Mouse (Mus musculus) neural tube, embryonic 12.5 days (tissue): ENCODE results near the gene Trem2. TPM values are rescaled to one million over a fixed set of nuclear protein-coding genes. Genes with fewer than 3 reads are reported as not detected.
"Not testable (repeated sequence)": the region's sequence is repeated elsewhere in the genome, so short reads cannot be mapped to it uniquely, and the experiment has no call there.

Experiments used
- ATAC-seq: fragments of 200-750 bp; cut with Nextera tagmentation; 2 replicates; pipeline ENCODE4 v1.8.0; 2017; ENCODE audit warnings: low read depth, mild to moderate bottlenecking, moderate TSS enrichment, moderate library complexity; ENCODE audit not compliant: low FRiP score
- H3K27ac ChIP-seq: fragments of 300-500 bp; sonication (generic); 2 replicates; pipeline ENCODE4 v1.5.1; 2016
- H3K27me3 ChIP-seq: fragments of 300-500 bp; sonication (generic); replicated peaks from 2 replicates; pipeline ENCODE4 v1.6.1; 2016; ENCODE audit warnings: mild to moderate bottlenecking
- H3K36me3 ChIP-seq: fragments of 300-500 bp; sonication (generic); 2 replicates; pipeline ENCODE4 v1.6.1; 2016; ENCODE audit warnings: mild to moderate bottlenecking
- H3K4me1 ChIP-seq: fragments of 300-500 bp; sonication (generic); 2 replicates; pipeline ENCODE4 v1.6.1; 2016
- H3K4me2 ChIP-seq: fragments of 300-500 bp; sonication (generic); replicated peaks from 2 replicates; pipeline ENCODE4 v1.6.1; 2016; ENCODE audit warnings: mild to moderate bottlenecking
- H3K4me3 ChIP-seq: fragments of 300-500 bp; sonication (generic); 2 replicates; pipeline ENCODE4 v1.5.1; 2016
- H3K9ac ChIP-seq: fragments of 300-500 bp; sonication (generic); 2 replicates; pipeline ENCODE4 v1.6.1; 2016; ENCODE audit warnings: mild to moderate bottlenecking
- H3K9me3 ChIP-seq: fragments of 300-500 bp; sonication (generic); 2 replicates; pipeline ENCODE4 v1.6.1; 2016; ENCODE audit warnings: mild to moderate bottlenecking
- WGBS: fragments of 180-500 bp; shearing (Covaris S2); methylation state at CpG from one replicate; pipeline ENCODE4 v1.1.7; 2016; 5-methylcytosine and 5-hydroxymethylcytosine counted together
- polyA plus RNA-seq: library from polyadenylated mRNA; unstranded; fragments of >200 nt; fragmentation: Nextera tagmentation; extraction: Ambion mirVana; gene quantifications from 2 replicates; pipeline ENCODE4 v1.2.1, GENCODE M21; 2016

The Trem2 gene
- polyA plus RNA-seq, 1 experiment from 2014 or later: 3.4 TPM

GRCm38 (mm10) chr17:48325638-48326037 lies 20.6 kb upstream of the Trem2 start:
- H3K27ac ChIP-seq: no peak overlapping the region
- H3K9me3 ChIP-seq: no peaks in the 10 kb centered on the region
- WGBS: 92% methylated on average over 11 of the region's 11 CpGs
- H3K4me3 ChIP-seq: no peak overlapping the region
- no peaks in the 10 kb centered on the region for H3K36me3 ChIP-seq
- no peaks in the 10 kb centered on the region for H3K27me3 ChIP-seq
- no peak overlapping the region for H3K4me2 ChIP-seq
- H3K9ac ChIP-seq: no peak overlapping the region
- no peaks in the 10 kb centered on the region for H3K4me1 ChIP-seq
- no peak for ATAC-seq

DNA sequence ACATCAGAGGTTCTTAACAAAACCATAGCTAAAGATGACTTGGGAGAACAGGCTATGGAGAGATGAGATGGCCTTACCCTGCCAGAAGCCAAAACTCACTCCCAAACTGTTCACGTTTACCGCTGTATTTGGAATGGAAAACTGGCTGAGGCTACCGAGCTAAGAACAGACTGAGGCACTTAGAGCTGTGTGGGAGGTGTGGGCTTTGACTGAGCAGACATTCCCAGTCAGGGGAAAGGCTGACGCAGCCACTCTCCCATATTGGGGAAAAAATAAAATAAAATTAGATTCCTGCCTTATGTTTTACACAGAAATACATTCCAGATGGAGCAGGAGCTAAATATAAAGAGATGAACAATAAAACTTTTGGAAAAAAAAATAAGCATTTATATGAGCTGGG lies 19.5 kb upstream of the Trem2 start:
- no peak for ATAC-seq
- no peak overlapping the region for H3K27ac ChIP-seq
- 86% methylated on average over 4 of the region's 4 CpGs for WGBS
- H3K27me3 ChIP-seq: no peaks in the 10 kb centered on the region
- no peak overlapping the region for H3K4me2 ChIP-seq
- H3K4me1 ChIP-seq: no peaks in the 10 kb centered on the region
- no peak overlapping the region for H3K4me3 ChIP-seq
- H3K36me3 ChIP-seq: no peaks in the 10 kb centered on the region
- no peaks in the 10 kb centered on the region for H3K9me3 ChIP-seq
- H3K9ac ChIP-seq: no peak overlapping the region

DNA sequence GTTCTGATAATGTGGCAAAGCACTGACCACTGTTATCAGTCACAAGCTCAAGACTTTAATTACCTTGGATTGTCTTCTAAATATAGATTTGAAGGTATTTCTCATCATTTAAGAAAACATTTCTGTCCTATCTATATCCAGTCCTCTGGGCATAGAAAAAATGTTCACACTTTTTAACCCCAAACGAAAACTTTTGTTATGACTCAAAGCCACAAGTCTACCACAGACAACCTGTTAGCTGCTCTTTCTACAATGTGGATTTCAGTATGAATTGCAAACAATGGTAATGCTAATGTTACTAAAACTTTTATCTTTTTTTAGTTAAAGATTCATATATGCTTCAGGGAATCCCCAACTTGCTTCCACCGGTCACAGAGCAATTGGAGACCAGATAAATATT lies 13.7 kb upstream of the Trem2 start:
- no peaks in the 10 kb centered on the region for H3K4me1 ChIP-seq
- 93% methylated on average over 2 of the region's 2 CpGs for WGBS
- ATAC-seq: no peak
- no peaks in the 10 kb centered on the region for H3K27me3 ChIP-seq
- H3K36me3 ChIP-seq: no peaks in the 10 kb centered on the region
- no peak overlapping the region for H3K4me2 ChIP-seq
- no peaks in the 10 kb centered on the region for H3K9me3 ChIP-seq
- H3K27ac ChIP-seq: no peak overlapping the region
- no peak overlapping the region for H3K4me3 ChIP-seq
- no peak overlapping the region for H3K9ac ChIP-seq

- Histone ChIP-seq H3K27ac (no peak overlapping the region), H3K27me3 (no peaks in the 10 kb centered on the region), H3K4me3 (no peak overlapping the region), H3K9me3 (no peaks in the 10 kb centered on the region), H3K36me3 (no peaks in the 10 kb centered on the region), H3K4me2 (no peak overlapping the region), H3K9ac (no peak overlapping the region), H3K4me1 (no peaks in the 10 kb centered on the region)
- 93% methylated on average over 4 of the region's 4 CpGs for WGBS
- no peak for ATAC-seq
Measured at GRCm38 (mm10) chr17:48334186-48334585, 12.0 kb upstream of the Trem2 start.

DNA sequence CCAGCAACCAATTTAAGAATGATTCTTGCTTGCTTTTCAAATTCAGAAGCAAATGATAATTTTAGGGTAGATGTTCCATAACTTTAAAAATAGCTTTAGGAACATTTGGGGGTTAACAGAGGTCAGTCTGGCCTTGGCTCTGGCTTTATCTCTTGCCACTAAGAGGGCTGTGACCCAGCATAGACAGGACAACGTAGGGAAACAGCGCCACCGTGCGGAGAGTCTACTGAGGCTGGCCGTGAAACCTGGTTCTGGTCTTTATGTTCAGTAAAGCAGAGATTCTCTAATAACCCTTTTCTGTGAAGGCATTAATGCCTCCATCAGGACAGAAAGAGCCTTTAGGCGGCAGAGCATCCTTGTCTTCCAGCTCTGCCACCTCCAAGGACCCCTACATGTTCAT lies 9.3 kb upstream of the Trem2 start:
- Histone ChIP-seq H3K27ac (no peak overlapping the region), H3K4me2 (no peak overlapping the region), H3K27me3 (no peaks in the 10 kb centered on the region), H3K36me3 (no peaks in the 10 kb centered on the region), H3K9me3 (no peaks in the 10 kb centered on the region), H3K4me1 (no peaks in the 10 kb centered on the region), H3K9ac (no peak overlapping the region), H3K4me3 (no peak overlapping the region)
- 2% methylated on average over 6 of the region's 6 CpGs for WGBS
- no peak for ATAC-seq

DNA sequence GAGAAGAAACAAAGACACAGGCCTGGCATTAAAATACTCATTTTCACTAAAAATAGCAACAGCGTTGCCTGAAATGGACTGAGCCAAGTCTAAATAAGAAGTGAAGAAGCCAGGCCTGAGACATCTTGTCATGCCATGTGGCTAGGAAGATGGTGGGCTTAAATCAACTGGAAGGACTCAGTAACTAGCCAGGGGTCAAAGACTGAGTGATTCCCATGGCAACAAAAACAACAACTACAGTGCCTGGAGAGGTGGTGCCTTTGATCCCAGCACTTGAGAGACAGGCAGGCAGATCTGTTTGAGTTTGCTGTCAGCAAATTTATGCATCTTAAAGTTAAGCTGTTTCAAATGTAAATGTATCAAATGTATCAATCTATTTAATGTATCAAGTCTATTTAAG lies 5.9 kb upstream of the Trem2 start:
- Histone ChIP-seq H3K27me3 (no peaks in the 10 kb centered on the region), H3K4me2 (no peak overlapping the region), H3K4me3 (no peak overlapping the region), H3K36me3 (no peaks in the 10 kb centered on the region), H3K9ac (no peak overlapping the region), H3K27ac (no peak overlapping the region), H3K9me3 (no peaks in the 10 kb centered on the region), H3K4me1 (no peaks in the 10 kb centered on the region)
- 93% methylated on average over 1 of the region's 1 CpGs for WGBS
- no peak for ATAC-seq

DNA sequence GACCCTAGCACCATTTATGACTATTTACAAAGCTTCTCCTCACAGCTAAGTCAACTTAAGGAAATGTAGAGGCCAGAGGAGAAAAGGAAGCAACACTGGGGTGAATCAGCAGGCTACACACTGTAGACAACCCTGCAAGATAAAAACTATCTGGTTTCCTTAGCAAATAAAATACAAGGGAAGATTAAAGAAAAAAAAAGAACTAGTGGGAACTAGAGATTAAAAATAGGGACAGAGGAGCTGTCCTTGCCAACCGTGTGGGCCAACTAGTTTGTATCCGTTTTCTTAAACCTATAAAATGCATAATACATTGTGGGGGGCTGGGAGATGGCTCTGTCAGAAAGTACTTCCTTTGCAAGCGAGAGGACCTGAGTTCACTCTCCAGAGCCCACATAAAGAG lies 4.3 kb upstream of the Trem2 start:
- Histone ChIP-seq H3K27ac (no peak overlapping the region), H3K4me2 (no peak overlapping the region), H3K4me3 (no peak overlapping the region), H3K9ac (no peak overlapping the region), H3K9me3 (no peaks in the 10 kb centered on the region), H3K36me3 (no peaks in the 10 kb centered on the region), H3K27me3 (no peaks in the 10 kb centered on the region), H3K4me1 (no peaks in the 10 kb centered on the region)
- 84% methylated on average over 3 of the region's 3 CpGs for WGBS
- ATAC-seq: no peak

DNA sequence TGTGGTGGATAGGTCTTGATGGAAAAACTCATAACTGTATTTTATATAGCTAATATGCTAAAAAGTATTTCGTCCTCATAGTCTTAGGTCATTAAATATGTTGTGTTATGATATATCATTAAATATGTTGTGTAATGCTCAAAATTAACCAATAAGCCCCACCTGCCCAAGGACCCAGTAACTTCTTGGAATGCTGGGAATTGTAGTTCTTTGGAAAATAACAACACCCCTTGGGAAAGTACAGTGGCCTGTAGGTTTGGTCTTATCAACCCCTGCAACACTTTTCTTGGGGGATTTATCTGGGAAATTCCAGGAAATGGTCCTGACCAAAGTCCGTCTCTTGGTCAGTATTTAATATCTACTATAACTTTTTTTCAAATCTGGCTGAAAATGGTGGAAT lies 3.1 kb upstream of the Trem2 start:
- H3K36me3 ChIP-seq: no peaks in the 10 kb centered on the region
- WGBS: 91% methylated on average over 2 of the region's 2 CpGs
- H3K4me2 ChIP-seq: no peak overlapping the region
- H3K9me3 ChIP-seq: no peaks in the 10 kb centered on the region
- H3K4me3 ChIP-seq: no peak overlapping the region
- no peak overlapping the region for H3K27ac ChIP-seq
- no peaks in the 10 kb centered on the region for H3K4me1 ChIP-seq
- H3K27me3 ChIP-seq: no peaks in the 10 kb centered on the region
- ATAC-seq: no peak
- no peak overlapping the region for H3K9ac ChIP-seq

- H3K27me3 ChIP-seq: no peaks in the 10 kb centered on the region
- H3K9me3 ChIP-seq: no peaks in the 10 kb centered on the region
- H3K9ac ChIP-seq: no peak overlapping the region
- no peaks in the 10 kb centered on the region for H3K4me1 ChIP-seq
- ATAC-seq: no peak
- no peak overlapping the region for H3K4me2 ChIP-seq
- WGBS: 82% methylated on average over 4 of the region's 4 CpGs
- no peak overlapping the region for H3K27ac ChIP-seq
- H3K36me3 ChIP-seq: no peaks in the 10 kb centered on the region
- no peak overlapping the region for H3K4me3 ChIP-seq
Measured at GRCm38 (mm10) chr17:48345824-48346223, 377 bp upstream of the Trem2 start.

- Histone ChIP-seq H3K9me3 (no peaks in the 10 kb centered on the region), H3K4me3 (no peak overlapping the region), H3K4me2 (no peak overlapping the region), H3K9ac (no peak overlapping the region), H3K27ac (no peak overlapping the region), H3K36me3 (no peaks in the 10 kb centered on the region), H3K4me1 (no peaks in the 10 kb centered on the region), H3K27me3 (no peaks in the 10 kb centered on the region)
- no peak for ATAC-seq
- WGBS: 65% methylated on average over 4 of the region's 4 CpGs
Measured at GRCm38 (mm10) chr17:48346834-48347233, 633 bp downstream of the Trem2 start.

DNA sequence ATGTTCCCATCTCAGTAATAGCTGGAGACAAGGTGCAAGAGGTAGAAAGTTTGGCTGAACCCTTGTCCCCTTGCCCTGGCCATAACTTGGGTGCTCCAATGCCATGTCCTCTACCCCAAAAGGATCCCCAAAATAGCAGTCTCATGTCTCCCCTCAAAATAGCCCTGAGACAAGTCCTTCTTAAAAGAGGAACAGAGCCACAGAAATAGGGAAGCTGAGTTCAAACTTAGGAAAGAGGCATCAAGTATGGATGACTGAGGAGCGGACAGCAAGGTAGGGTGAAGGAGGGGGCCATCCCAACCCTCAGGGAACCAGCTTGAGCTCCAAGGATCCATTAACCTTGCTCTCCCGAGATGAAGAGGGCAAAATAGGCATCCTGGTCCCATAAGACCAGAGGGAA lies 1.1 kb downstream of the Trem2 start:
- Histone ChIP-seq H3K4me2 (no peak overlapping the region), H3K4me1 (no peaks in the 10 kb centered on the region), H3K9ac (no peak overlapping the region), H3K4me3 (no peak overlapping the region), H3K9me3 (no peaks in the 10 kb centered on the region), H3K36me3 (no peaks in the 10 kb centered on the region), H3K27me3 (no peaks in the 10 kb centered on the region), H3K27ac (no peak overlapping the region)
- 78% methylated on average over 2 of the region's 2 CpGs for WGBS
- ATAC-seq: no peak

- no peaks in the 10 kb centered on the region for H3K36me3 ChIP-seq
- WGBS: 64% methylated on average over 5 of the region's 5 CpGs
- ATAC-seq: no peak
Measured at GRCm38 (mm10) chr17:48350681-48351193, 4.5 kb downstream of the Trem2 start.

GRCm38 (mm10) chr17:48352976-48353375 lies 6.8 kb downstream of the Trem2 start:
- not testable (repeated sequence) for H3K9me3 ChIP-seq, H3K27me3 ChIP-seq, ATAC-seq, H3K9ac ChIP-seq, H3K4me3 ChIP-seq, H3K27ac ChIP-seq, H3K36me3 ChIP-seq, H3K4me1 ChIP-seq, H3K4me2 ChIP-seq
- WGBS: 70% methylated on average over 7 of the region's 7 CpGs

More at GRCm38 (mm10) chr17:48350681-48351193, 4.5 kb downstream of the Trem2 start:
- no peak overlapping the region for H3K9ac ChIP-seq
- H3K27me3 ChIP-seq: no peaks in the 10 kb centered on the region
- no peak overlapping the region for H3K27ac ChIP-seq
- no peaks in the 10 kb centered on the region for H3K4me1 ChIP-seq
- H3K4me3 ChIP-seq: no peak overlapping the region
- no peaks in the 10 kb centered on the region for H3K9me3 ChIP-seq
- H3K4me2 ChIP-seq: no peak overlapping the region
